Mouse (Mus musculus) small intestine, adult 2 months (tissue): Measurements from ENCODE around the gene Racgap1.

Experiments
- CTCF ChIP-seq: fragments of 200-500 bp; IDR thresholded peaks from 2 replicates; pipeline ENCODE4 v1.5.1; 2012; ENCODE audit warnings: low read depth, mild to moderate bottlenecking, control low read depth, inconsistent platforms, low read length, moderate library complexity, mixed read lengths; ENCODE audit not compliant: insufficient replicate concordance, insufficient read length; ENCODE audit errors: extremely low read depth
- POLR2A ChIP-seq: fragments of 200-500 bp; IDR thresholded peaks from 2 replicates; pipeline ENCODE4 v1.6.1; 2012; ENCODE audit warnings: low read depth, mild to moderate bottlenecking, control low read depth, inconsistent platforms, low read length, moderate library complexity

GRCm38 (mm10) chr15:99611563-99611962, 39.9 kb downstream of the Racgap1 start:
- TF ChIP-seq POLR2A (no peak), CTCF (no peak)
